Mouse (Mus musculus) gastrocnemius, postnatal 14 days (tissue): ENCODE measurements at regions not wholly inside any gene's neighbourhood (a gene's known extent, or its start where the extent isn't known, plus 50 kb on each side); places are given as distances from the start of the nearest gene placed in this dataset.

Source experiments
- DNase-seq: peaks from one replicate; pipeline ENCODE4 v3.0.0; 2021; ENCODE audit warnings: mixed read lengths
- intact Hi-C: fragments of 180-260 bp; cut with DNase I; formaldehyde crosslinking; loops from one replicate; pipeline ENCODE4 v1.15.1; 2025; ENCODE audit warnings: low total_unique reads

DNA sequence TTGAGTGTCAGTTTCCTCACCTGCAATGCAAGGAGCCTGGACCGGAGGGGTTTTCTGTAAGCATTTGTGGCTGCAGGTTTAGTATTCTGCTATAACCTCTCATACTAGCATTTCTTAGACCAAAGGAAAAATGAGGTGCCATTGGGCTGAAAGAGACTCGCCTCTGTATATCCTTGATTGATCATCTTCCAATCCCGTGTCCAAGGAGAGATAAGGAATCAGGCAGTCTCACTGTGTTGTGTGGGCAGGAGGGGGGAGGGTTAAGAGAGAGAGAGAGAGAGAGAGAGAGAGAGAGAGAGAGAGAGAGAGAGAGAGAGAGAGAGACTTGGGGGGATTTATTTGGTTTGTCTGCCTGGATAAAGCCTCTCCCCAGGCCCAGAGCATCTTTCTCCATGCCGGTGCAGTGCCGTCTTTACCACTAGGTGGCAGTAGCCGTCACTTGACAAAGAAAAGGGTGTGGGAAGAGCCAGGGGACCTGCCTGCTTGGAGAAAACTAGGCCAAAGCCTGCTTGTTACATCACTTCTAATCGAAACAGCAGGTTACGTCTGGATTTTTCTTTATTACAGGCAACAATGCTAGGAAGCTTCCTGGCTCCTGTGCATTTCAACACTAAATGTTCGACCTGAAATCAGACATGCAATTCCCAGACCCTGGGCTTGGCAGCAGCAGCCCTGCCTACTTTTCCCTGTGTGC, 56.1 kb upstream of the Ces5a start:
- intact Hi-C loops = loop anchor here (5.0 kb wide), 1 partner anchor 341 kb away; no protein-coding TSS in a partner anchor
- DNase-seq = peak; percentile 81

DNA sequence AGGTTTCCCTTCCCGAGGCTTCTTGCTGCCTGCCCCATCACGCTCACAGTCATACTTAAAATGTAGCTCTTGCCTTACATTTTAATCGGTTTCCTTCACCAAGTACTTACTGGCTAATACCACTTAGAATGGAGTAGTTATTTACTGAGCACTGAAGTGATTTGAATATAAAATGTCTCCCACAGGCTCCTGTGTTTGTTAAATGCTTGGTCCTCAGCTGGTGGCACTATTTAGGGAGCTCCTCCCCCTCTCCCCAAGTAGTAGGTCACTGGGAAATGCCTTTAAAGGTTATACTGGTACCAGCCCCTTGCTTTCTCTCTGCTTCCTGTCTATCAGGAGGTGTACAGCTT, 56.6 kb upstream of the Ces5a start:
- intact Hi-C loops = loop anchor here (5.0 kb wide), 1 partner anchor 340 kb away; no protein-coding TSS in a partner anchor
- DNase-seq = no peak

DNA sequence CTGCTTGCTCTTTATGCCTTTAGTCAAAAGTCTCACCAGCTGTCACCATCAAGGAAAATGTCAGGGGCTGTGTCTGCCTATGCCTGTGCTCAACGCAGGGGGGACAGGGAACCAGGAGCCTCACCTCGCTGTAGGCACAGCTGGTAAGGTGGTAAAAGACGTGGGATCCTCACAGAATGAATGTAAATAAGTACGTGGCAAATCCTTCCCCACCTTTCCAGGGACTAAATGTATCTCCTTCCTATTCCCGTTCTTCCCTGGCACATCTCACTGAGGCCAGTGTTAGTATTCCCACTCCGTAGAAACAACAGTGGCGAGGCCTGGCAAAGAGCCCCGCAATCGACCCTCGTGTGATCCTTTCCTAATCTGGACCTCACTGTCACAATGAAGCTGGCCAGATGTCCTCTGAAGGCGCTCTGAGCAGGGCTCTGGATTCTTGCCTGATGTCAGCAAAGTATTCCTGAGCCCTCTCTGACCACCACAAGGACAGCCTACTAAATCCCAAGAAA, 63.0 kb upstream of the Ces5a start:
- intact Hi-C loops = no loop called here
- DNase-seq = peak; percentile 9

DNA sequence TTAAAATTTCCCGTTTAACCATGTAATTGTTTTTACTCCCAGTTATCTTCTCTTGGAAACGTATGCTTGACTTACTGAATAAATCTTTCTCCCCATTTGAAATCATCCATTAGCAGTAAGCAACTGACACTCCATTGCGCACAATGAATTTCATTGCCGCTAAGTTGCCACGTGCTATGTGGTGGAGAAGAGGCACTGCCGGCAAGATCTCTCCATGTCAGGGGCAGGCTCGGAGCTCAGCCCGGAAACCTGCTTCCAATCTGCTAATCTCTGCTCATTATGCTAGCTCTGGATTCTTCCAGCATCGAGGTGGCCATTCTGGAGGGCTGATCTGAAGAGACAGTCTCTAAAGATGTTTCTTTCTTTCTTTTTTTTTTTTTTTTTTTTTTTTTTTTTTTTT, 63.7 kb upstream of the Ces5a start:
- no peak for DNase-seq
- intact Hi-C loops = no loop called here

DNA sequence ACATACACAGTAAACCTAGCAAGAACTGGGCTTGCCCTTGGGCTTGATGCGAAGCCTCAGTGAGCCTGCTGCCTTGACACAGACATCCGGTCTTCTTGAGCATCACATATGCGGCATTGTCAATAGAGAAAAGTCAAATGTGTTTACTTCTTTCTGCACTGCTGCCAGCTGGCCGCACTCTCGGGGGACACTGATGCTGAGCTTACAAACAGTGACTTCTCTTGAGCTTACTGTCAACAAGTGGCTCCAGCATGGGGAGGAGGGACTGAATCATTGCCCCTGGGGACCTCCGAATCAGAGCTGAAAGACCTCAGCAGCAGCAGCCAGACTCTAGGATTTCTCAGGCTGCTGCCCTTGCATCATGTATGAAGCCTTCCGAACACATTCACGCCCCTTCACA, 64.1 kb upstream of the Ces5a start:
- peak; percentile 52 for DNase-seq
- intact Hi-C loops = no loop called here

DNA sequence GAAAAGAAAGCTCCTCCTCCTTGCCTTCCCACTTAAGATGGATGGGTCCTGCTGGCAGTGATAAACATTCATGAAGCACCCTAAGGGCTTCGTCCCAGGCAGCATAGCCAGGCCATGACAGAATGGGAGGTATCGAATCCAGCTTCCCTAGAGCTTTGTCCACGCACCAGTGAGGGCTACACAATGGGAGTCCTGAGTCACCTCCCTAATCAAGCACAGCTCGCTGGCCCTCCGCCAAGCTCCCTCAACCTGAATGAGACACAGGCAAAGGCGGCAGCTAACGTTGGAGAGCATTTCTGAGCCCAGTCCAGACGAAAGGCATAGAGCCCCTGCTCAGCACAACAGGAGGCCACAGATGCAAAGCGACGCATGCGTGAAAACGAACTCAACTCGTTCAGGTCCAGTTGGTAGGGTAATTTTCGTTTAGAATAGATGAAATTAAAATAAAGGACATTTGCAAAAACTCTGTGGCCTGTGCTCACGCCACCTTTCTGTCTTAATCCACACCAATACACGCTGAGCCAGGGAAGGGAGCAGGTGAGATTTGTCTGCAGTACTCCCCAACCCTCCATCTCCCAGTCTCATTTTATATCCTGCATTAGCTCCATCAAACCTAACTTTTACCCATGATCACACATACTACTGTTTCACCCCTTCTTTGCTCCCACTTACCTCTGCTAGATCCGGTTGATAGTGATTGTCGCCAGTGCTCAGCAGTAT, 91.3 kb upstream of the Ces5a start:
- intact Hi-C loops = no loop called here
- peak; percentile 21 for DNase-seq

DNA sequence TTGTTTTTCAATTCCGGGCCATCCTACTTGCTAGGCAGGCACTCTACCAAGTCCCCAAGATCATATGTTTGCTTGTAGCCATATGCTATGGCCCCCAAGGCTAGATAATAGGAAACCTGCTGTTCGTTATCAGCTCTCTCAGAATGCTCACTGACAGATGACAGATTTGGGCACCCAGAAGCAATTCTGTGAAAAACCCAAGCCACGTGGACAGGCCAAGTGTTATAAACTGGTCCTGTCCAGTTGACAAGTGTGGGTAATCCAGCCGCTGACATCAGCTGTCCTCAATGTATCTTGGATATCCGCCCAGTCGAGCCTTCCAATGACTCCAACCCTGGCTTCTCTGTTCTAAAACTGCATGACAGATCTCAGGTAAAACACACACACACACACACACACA, 92.0 kb upstream of the Ces5a start:
- intact Hi-C loops = no loop called here
- DNase-seq = no peak

DNA sequence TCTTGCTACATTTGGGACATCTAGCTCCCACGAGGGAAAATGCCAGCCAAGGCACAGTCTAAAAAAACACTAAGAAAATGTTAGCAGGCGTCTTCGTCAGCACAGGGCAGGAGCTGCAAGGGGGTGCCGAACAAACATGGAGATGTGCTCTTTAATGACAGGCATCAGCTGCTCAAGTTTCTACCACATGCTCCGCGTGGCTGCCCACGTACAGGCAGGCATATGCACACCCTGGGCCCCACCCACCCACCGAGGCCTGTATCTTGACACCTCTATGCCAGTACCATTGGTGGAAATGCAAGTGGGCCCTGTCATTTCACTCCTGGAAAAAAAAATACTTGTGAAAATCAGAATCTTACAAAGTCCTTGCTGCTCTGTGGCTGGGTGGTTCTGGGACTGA, 97.3 kb upstream of the Ces5a start:
- intact Hi-C loops = no loop called here

DNA sequence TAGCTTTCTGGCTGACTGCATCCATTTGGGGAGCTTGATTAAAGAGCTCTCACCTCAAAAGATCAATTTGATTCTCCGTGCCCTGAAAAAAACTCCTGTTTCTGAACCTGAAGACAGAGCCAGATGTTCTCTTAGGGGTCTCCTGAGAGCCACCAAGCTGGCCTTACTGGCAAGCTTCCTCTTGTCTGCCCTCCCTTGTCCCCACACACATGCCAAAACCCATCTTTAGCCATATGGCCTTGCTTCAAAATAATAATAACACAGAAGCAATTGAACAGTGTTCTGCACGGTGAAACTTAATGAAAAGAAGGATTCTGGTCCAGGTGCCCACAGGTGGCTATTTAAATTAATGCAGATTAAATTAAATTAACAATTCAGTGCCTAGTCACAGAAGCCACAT, 107.1 kb upstream of the Ces5a start:
- intact Hi-C loops = no loop called here

More for the DNA sequence above, 97.3 kb upstream of the Ces5a start:
- no peak for DNase-seq

DNA sequence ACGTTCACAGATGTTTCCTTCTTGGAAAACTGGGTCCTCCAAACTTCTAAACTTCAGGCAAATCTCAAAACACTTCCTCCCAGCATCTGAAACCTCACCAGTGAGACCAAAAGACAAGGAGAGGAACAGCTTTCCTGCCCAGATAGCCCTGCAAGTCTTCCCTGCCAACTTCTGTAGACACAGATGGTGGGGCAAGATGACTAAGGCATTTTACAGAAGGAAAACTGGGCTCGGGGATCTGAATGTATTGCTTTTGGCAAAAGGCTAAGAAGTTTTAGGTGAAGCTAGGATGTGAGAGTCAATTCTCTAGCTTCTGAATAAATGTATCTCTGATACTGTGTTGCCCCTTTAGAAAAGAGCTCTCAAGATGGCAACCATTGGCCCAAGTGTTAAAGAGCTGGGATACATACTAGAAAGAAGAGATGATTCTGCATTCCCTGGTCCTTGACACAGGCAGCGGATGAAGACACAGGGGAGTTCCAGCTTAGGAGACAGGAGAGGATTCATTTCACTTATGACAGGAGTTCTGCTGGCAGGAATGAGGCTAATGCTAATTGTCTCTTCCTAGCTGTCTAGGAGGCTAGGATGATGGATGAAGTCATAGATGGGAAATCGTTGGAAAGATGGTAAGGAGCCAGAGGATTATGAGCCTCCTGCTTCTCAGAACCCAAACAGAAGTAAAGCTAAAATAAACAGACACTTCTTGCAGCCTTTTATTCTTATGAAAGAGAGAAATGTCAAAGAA, 108.0 kb upstream of the Ces5a start:
- intact Hi-C loops = no loop called here
- no peak for DNase-seq

More for the DNA sequence above, 107.1 kb upstream of the Ces5a start:
- no peak for DNase-seq

DNA sequence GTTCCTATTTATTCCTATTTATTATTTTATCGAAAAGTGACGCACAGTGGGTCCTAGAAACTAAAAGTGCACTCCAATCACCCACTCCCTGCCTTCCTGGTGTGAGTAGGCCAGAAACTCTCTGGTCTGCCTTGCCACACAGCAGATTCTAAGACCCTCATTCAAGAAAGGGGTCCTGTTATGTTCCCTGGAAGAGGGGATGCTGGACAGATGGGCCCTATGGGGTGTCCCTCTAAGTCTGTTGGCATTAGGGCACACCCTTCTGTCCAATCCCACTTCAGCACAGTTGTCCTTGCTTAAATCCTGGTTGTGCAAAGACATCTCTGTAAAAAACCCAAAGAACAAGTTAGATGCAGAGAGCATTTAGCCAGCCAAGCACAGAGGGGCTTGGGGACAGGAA, 117.8 kb upstream of the Ces5a start:
- intact Hi-C loops = no loop called here
- DNase-seq = no peak

DNA sequence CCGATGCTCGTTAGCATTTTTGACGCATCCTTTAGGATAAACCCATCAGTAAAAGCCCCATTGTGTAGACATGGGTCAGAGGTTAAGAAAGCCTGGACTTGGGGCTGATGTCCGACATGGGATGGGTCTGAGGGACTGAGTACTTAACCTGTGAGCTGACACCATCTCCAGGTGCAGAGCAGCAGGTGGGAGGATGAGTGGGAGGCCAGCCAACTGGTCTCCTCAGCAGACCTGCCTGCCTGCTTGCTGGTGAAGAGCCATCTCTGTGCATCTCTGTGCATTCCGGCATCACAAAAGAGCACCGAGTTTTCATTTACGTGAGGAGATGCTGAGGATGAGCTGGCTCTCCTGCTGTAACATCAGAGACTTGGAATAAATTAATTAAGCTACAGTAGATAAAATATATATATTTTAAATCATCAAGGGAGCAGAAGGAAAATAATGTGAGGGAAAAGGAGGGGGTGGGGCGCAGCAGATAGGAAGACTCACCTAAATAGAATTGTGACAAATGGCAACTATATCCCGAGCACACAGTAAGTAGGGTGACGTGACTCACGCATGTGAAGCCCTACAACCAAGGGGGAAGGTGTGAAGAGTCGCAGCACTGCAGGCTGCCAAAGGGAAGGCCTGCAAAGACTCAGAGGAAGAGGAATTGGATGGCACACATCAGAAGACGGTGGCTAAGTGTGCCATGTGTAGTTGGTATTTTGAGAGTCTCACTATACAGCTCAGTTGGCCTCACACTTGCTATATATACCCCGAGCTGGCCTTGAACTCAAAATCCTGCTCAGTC, 118.5 kb upstream of the Ces5a start:
- DNase-seq = no peak
- intact Hi-C loops = no loop called here

DNA sequence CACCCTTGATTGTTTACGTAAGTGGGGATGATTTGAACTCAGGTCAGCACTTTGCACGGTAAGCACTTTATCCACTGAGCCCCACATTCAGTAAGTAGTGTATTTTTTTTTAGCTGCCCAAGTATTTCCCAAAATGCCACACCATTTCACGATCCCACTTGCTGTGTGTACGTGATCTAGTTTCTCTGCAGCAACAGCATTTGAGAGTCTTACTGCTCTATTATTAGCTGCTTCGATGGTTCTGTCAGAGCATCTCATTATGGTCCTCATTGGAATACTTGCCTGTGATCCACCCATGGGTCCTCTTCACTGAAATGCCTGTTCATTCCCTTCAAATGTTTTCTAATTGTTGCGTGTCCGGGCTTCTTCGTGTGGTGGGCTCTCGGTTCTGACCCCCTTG, 120.1 kb upstream of the Ces5a start:
- DNase-seq = no peak
- intact Hi-C loops = no loop called here

DNA sequence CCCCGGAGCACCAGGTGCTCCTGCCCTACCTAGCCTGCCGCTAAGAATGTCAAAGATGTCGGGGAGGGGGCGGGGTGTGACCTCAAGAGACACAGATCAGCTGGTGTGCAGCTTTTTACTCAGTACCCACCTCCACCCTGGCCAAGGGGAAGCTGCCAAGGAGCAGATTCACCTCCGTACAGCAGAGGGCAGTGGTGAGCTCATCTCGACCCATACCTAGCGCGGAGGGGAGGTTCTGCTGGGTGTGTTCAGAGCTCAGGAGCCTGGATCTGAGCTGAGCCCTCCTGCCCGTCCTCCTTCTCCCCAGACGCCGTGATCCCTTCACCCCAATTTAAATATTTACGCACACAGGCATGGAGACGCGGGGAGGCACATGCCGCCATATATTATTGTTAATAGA, 126.1 kb upstream of the Ces5a start:
- intact Hi-C loops = loop anchor here (5.0 kb wide), 1 partner anchor 271 kb away; no protein-coding TSS in a partner anchor
- peak; percentile 65 for DNase-seq

DNA sequence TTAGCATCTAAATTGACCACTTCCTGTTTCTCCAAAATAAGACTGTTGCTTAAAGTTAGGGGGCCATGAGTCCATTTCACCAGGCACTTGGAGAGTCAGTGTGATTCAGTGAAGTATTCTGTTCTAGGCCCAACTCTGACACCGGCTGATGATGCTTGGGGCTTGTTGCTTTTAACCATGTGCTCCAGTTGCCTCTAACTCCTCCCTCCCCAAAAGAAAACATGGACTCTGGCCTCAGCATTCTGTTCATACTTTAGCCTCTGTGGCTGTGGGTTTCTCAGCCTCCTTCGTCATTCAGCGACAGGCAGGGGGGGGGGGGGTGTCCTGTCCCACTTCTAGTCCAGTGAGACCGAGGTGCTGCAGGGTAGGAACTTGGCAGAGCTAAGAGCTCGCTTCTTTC, 126.6 kb upstream of the Ces5a start:
- no peak for DNase-seq
- intact Hi-C loops = loop anchor here (5.0 kb wide), 1 partner anchor 270 kb away; no protein-coding TSS in a partner anchor

DNA sequence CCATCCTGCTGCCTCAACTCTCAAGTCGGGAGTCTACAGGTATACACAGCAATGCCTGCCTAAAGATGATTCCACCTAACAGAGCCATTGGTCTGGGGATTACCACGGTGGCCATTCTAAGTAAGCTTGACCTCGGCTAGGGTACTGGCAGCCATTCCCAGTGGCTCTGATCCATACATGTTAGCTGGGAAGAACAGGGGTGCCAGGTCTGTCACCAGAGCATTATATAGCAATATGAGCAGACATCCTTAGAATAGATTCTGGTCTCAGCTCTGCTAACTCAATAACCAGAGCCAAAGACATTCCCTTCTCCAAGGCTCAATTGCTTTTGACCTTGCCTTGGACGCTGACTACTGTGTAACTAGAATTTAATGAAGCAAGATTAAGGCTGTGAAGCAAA, 128.2 kb upstream of the Ces5a start:
- intact Hi-C loops = loop anchor here (5.0 kb wide), 1 partner anchor 268 kb away; no protein-coding TSS in a partner anchor
- peak; percentile 19 for DNase-seq

DNA sequence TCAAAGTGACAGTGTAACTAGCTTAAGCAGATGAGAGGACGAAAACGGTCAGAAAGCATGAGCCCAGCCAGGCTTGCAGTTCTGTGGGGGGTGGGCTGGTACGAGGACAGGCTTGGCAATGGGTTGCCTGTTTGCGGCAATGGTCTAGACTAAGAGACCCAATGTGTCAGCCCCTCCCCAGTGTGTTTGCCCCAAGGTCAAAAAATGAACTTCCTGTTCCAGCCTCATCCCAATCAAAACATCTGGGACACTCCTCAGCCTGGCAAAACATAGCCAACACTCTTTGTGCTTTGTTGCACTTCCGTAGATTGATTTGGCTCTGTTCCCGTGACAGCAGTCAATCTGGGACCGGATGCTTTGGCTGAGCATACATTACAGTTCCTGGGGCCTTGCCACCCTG, 132.7 kb upstream of the Ces5a start:
- DNase-seq = no peak

DNA sequence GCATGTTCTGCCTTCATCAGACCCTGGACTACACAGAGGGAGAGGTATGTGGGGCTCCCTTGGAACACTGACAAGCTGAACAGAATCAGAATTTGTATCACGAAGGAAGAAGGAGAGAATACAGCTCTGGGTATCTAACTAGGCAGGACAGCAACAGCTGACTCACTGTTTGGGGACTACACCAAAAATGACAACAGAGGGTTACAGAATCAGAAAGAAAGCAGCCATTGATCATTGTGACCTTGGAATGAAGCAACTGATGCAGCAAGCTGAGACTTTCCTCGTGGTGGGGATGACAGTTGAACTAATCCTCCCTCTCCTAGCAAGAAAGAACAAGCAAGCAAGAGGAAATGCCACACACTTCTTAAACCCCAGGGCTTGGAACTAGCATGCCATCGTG, 135.0 kb upstream of the Gnao1 start:
- intact Hi-C loops = no loop called here
- no peak for DNase-seq

More for the DNA sequence above, 132.7 kb upstream of the Ces5a start:
- intact Hi-C loops = loop anchor here (5.0 kb wide), 1 partner anchor 274 kb away; no protein-coding TSS in a partner anchor

DNA sequence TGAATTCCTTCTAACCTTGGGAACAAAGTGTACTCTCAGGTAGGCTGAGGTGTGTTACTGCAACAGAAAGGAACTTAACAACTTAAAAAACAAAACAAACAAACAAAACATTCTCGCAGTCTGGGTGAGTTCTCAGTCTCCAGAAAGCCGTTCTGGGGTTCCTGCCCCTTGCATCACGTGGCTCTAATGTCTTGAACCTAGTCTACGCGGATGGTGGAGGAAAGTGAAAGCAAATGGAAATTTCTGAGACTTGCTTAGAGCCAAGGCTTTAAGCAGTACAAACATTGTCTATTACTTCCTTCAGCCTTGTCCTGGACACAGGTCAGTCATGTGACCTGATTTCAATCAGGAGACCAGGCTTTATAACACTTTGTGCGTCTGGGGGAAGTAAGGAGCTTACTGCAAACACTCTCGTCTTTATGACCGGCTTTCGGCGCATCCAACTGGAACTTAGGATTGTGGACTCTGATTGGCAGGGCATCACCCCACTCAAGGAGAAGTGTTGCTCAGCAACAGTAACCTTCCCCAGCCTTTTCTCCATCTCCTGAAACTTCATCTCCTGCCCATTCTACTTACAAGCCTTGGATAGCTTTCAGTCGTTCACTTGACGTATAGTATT, 125.9 kb upstream of the Gnao1 start:
- intact Hi-C loops = no loop called here

More for the DNA sequence above, 125.9 kb upstream of the Gnao1 start:
- no peak for DNase-seq
